Mouse (Mus musculus) R1 (cell line): Measurements from ENCODE around the gene Slc13a2.

Source experiments
- DNase-seq: peaks from one replicate; pipeline ENCODE4 v3.0.0-alpha.2; 2018; ENCODE audit warnings: low read depth, low spot score

Slc13a2 gene

DNA sequence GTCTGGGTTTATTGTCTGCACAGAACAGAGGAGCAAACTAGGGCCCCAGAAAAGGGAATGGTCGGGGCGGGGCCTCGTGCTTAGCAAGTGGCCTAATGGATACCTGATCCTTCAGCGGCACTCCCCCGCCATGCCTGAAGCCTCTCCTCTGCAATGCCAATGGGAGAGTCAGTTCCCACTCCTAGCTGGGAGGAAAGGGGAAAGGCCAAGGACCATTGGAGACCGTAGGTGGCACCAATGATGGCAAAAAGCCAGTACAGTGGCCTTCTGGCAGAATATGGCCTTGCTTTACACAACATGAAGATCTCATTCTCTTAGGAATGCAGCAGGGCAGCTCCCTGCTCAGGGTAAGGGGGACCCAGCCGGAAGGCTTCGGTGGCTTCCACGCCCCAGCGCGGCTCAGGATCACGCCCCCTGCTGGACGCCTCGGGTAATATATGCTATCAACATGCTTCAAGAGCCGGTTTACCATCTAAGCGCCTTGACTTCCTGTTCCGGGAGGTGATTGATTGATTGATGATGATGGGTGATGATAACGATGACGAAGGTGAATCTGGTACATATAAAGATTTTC lies 13.8 kb upstream of the Slc13a2 start:
- DNase-seq = peak; percentile 92

GRCm38 (mm10) chr11:78434052-78434451 lies 12.0 kb upstream of the Slc13a2 start:
- no peak for DNase-seq

- DNase-seq = peak; percentile 26
Observed at GRCm38 (mm10) chr11:78431176-78431575, 9.2 kb upstream of the Slc13a2 start.

GRCm38 (mm10) chr11:78430195-78430878 lies 8.3 kb upstream of the Slc13a2 start:
- DNase-seq = peak; percentile 23

DNA sequence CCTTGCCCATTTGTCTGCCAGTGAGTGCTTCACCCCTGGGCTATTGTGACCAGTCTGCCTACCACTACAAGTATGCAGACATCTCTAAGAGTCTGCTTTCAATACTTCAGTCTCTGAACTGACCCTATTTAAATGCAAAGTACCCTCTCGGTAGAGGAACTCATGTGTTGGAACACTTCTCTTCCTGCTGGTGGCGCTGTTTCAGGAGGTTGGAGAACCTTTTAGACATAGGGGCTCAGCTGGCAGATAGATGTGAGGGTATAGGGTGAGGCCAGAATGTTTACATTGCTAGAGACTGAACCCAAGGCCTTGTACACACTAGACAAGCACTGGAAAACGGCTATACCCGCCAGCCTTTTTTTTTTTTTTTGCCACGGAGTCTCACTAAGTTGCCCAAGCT lies 6.3 kb upstream of the Slc13a2 start:
- peak; percentile 77 for DNase-seq

DNA sequence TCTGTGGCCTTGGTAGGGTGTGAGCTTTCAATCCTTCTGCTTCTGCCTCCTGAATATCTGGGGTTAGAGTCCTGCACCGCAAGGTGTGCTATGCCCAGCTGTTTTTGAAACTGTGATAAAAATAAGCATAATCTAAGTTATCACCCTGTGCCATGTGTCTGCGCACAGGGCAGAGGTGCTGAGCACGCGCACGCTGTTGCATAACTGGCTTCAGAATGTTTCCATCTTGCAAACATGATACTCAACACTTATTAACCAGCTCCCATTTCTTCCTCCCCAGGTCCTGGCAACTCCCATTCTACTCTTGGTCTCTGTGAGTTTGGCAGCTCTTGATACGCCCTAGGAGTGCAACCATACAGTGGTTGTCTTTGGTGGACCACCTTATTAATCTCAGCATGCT lies 5.6 kb upstream of the Slc13a2 start:
- DNase-seq = no peak

- DNase-seq = no peak
Observed at GRCm38 (mm10) chr11:78425572-78425971, 3.6 kb upstream of the Slc13a2 start.

GRCm38 (mm10) chr11:78424352-78424751 lies 2.3 kb upstream of the Slc13a2 start:
- no peak for DNase-seq

DNA sequence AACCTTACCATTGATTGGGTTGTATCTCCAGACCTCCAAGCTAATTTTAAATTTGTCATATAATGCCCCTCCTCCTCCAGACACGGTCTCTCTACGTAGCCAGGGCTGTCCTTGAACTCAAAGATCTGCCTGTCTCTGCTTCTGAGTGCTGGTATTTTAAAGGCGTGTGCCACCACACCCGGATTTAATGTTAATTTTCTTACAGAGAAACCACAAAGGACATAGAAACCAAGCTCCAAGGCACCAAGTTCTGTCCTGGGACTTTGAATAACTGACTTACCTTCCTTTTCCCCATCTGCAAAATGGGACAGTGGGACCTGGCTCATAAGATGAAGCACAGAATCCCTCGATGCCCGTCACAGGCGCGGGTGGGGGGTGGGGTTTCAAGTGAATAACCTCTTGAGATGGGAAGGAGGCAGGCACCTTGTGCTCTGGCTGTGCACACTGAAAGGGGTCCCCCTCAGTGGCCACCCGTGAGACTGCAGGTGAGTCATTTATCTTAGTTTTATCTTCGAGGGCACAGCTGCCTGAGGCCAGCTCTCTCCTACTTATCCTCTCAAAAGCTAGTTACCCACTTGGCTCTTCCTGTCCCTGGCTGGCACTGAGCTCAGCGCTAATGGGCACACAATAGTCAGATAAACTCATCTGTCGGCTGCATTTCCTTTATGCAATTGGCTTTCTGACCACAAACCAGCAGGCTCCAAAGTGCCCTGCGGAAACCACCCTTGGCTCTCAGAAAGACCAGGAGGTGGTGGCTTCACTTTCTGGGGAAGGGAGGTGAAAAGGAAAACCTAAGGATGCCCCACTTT lies 612 bp downstream of the Slc13a2 start:
- DNase-seq = peak; percentile 89

DNA sequence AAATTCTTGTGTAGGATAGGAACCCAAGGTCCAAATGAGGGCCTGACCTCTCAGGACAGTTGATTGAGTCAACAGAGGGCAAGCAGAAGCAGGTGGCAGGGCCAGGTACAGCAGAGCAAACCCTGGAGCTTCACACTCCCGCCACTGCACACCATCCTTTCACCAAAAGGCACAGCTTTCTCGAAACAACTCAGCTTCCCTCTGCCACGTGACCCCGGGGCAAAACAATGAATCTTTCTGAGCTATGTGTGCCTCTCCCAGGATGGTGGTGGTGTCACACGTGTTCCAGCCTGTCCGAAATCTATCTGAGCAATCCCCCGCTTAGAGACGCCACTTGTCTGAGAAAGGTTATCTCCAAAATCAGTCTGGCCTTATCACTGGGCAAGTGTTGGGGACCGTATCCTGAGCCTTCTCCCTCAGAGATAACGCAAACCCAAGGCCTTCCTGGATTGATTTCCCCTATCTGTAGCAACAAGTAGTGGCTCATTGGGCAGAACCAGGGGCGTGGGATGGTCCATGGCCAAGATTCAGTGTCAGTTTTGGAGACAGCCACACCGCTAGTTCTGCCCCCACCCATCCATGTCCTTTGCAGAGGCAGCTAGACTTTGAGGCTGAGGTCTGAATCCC lies 1.6 kb downstream of the Slc13a2 start:
- DNase-seq = peak; percentile 28

GRCm38 (mm10) chr11:78416854-78417253 lies 5.2 kb downstream of the Slc13a2 start:
- no peak for DNase-seq

GRCm38 (mm10) chr11:78412861-78413260 lies 9.2 kb downstream of the Slc13a2 start:
- DNase-seq = no peak

DNA sequence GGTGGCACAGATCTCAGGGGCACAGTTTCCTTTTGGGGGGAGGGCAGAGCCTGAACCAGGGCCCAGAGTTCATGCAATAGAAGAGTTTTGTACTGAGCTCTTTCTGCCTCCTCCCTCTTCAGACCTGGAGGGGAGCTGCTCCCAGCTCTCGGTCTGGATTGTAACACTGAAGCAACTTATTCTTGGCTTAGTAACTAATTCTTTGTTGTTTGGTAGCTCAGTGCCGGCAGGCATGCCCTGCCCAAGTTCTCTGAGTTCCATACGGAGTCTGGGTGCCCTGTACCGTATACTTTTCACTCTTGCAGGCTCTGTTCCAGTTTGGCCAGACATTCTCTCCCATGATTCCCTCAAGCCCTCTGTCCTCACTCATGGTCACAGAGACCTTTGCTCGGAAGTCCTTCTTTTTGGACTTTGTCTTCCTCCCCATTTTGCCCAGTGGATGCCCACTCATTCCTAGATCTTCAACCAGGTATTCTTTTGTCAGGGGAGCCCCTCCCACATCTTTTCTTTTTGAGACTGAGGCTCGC lies 9.6 kb downstream of the Slc13a2 start:
- no peak for DNase-seq

- DNase-seq = no peak
Observed at GRCm38 (mm10) chr11:78411606-78412323, 10.3 kb downstream of the Slc13a2 start.

- peak; percentile 21 for DNase-seq
Observed at GRCm38 (mm10) chr11:78408256-78409240, 13.5 kb downstream of the Slc13a2 start.

DNA sequence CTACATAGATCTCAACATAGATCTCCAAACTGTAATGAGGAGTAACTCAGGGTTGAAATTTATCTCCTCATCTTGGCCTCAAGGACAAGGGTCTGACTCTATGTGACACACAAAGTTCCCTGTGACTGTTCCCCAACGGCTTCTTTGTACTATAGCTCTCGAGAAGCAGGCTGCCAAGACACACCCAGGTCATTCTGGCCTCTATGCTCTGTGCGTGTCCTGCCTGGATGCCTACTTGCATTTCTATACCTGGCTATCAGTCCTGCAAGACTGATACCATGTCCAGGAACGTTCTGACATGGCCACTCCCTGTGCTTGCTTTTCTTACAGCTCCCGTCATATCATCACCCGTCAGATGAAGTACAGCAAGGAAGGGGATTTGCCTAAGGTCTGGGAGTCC lies 20.0 kb downstream of the Slc13a2 start:
- DNase-seq = no peak

- DNase-seq = no peak
Observed at GRCm38 (mm10) chr11:78401469-78401868, 20.5 kb downstream of the Slc13a2 start.

DNA sequence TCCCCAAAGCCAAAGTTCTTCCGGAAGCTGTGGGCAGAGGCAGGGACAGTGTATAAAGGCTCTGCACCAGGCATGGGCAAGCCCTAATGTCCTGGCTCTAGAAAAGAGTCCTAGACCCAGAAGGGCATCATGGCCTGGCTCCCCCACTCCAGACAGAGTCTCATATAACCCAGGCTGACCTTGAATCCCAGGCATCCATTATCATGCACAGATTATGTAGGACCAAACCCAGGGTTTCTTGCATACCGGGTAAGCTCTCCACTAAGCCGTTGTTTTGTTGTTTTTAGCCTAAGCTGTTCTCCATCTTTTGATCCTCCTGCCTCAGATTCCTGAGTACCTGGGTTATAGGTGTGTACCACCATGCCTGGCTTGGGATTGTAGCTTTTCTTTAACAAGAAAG lies 21.1 kb downstream of the Slc13a2 start:
- peak; percentile 77 for DNase-seq

DNA sequence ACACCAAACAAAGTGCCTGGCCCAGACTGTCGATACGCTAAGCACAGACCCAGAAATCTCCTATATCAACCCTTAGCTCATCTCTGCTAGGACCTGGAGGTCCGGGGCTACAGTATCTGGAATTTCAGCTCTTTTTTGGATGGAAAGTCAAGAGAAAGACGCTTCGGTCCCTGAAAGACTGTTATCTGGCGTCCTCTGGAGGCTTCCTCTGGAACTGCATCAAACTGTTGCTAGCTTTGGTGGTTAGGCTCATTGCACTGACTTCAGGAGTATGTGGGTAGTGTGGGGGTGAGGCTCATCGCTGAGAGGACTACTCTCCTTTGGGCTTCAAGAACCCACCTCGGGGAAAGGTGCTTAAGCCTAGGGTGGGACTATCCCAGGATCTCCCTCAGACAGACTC lies 22.3 kb downstream of the Slc13a2 start:
- peak; percentile 82 for DNase-seq

DNA sequence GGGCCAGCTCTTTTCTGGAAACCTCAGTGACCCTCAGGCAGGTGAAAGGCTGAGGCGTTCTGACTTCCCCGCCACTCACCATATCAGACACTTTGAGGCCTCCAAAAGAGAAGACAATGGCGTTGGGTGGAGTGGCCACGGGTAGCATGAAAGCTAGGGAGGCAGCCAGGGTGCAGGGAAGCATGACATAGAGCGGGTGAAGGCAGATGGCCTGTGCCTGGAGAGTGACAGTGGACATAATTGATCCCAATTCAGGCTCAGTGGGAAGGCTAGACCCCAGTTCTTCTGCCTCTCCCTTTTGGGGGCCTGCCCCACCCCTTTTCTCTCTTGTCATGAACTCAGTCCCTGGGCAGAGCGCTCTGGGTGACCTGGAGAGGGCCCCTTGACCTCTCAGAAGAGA lies 23.8 kb downstream of the Slc13a2 start:
- no peak for DNase-seq
